Mouse (Mus musculus) cerebellum, postnatal 4 days (tissue): ENCODE data around the gene Fam180a.

Experiments used
- DNase-seq, 2 experiments: peaks; one replicate each; pipeline ENCODE4 v3.0.0; 2022; ENCODE audit warnings: low spot score in 2 of 2, mixed read lengths in 1 of 2

Gene Fam180a

DNA sequence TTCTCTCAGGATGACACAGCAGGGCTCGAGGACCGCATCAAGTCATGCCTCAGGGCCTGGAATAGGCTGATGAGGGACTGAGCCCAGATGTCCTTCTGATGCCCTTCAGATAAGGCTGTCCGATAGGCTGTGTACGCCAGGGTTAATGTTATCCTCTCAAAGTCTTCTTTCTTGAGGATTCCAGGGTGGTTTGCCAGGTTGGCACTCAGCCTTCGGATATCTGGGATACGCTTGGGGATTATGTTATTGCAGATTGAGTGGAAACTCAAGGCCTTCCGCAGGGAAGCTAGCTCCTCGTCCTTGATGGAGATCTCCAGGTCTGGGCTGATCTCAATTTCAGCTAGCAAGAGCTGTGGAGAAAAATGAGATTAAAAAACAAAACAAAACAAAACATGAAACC, 12.4 kb downstream of the Fam180a start:
- DNase-seq = no peak

DNA sequence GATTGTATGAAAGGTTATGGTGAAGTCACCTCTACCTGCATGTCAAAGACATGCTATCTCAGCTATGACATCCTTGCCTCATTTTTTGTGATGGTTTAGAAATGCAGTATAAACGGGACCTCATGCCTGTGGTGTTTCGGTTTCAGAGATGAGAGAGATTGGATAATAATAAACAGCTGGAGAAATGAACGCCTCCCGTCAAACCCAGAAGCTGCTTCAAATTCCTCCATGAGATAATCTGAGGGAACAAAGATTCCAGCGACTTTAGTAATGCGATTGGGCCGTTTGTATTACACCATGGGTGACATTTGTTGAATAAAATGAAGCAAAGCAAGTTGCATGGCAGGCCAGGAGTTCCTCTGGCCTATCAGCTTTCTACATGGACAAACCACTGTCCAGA, 16.5 kb downstream of the Fam180a start:
- no peak for DNase-seq

DNA sequence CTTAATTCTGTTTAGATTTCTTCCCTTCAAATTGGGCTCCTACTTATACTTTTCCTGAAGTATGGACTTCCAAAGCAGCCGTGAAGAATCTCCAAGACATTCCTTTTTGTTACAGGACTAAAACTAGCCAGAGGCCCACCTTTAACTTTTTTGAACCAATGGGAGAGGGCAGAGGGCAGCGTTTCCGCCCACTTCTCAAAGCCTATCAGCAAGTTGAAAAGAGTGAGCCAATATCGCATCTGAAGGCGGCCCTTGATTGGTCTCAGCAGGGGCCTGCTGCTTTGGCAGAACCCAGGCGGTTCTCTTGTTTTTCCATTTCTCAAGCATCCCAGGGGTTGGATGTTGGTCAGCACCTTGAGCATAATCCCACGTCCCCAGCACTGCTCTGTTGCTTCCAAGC, 17.9 kb downstream of the Fam180a start, which contains the start of gene Slc13a4:
Gene Slc13a4, minus strand, starts transcription at position 95 of the 400 bp plus-strand sequence.
- no peak for DNase-seq

DNA sequence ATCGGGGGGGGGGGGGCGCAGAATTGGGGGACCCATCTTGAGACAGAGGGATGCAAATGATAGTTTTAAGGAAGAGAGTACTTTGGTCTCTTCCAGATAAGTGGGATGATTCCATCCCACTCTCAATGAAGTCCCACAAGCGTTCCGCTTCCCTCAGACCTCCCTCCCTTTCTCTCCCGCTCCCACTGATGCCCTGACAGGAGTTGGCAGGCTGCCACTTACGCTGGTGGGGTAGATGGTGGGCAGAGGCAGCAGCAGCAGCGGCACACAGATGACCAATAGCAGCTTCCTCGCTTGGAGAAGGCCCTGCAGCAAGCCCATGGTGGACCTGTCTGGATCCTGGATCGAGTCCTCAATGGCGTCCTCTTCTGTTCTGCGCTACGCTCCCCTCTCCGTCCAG, 18.8 kb downstream of the Fam180a start:
- no peak for DNase-seq

DNA sequence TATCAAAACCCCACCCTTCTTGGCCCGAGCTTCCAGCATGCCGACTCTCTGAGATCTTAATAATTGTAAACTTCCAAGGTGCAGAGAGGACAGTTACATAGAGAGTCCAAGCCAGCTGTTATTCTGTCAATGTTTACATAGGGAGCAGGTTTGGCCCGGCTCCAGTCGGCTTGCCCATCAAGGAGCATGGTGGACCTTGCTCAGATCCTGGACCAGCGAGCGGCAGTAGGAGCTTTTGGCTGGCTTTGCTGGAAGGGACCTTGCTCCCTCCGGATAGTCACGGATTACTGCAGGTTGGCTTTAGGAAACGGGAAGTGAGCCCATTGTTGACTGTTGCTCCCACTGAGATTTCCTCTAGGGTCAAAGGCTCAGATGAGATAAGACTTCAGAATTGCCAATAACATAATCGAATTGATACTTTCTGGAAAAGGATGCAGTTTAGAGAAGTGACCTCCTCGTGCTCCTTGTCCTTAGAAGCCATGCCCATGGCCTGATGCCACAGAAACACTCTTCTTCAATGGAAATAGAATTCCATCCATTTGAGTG, 22.5 kb downstream of the Fam180a start:
- DNase-seq = no peak

DNA sequence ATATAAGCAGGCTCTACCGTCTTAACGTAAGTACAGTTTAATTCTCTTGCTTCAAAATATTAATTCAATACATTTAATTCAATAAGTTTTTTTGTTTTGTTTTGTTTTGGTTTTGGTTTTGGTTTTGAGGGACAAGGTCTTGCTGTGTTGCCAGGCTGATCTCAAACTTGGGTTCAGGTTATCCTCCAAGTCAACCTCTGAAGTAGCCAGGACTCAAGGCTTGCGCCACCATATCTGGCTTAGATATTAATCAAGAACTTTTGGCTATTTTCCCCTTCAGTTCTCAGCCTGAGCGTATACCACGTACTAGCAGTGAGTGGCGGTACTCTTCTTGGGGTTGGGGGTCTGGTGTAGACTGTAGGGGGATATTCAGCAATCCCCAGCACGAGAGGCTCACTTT, 23.4 kb downstream of the Fam180a start:
- DNase-seq = no peak

DNA sequence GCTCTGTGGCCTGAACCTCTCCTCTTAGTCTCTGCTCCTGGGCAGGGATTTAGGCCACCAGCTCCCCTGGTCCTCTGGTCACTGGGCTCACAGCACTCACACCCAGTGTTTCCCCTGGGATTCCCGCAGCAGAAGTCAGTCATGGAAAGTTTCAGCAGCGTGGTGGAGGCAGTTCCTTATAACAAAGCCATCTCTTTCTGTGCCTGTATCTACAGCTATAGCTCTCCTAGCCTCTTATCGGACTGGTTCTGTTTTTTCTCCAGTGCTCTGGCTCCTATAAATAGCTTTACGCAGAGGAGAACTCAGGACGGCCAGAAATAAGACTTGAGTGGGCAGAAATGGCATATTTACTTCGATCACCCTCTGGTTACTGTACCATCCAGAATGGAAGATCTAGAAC, 27.6 kb downstream of the Fam180a start:
- DNase-seq = no peak

DNA sequence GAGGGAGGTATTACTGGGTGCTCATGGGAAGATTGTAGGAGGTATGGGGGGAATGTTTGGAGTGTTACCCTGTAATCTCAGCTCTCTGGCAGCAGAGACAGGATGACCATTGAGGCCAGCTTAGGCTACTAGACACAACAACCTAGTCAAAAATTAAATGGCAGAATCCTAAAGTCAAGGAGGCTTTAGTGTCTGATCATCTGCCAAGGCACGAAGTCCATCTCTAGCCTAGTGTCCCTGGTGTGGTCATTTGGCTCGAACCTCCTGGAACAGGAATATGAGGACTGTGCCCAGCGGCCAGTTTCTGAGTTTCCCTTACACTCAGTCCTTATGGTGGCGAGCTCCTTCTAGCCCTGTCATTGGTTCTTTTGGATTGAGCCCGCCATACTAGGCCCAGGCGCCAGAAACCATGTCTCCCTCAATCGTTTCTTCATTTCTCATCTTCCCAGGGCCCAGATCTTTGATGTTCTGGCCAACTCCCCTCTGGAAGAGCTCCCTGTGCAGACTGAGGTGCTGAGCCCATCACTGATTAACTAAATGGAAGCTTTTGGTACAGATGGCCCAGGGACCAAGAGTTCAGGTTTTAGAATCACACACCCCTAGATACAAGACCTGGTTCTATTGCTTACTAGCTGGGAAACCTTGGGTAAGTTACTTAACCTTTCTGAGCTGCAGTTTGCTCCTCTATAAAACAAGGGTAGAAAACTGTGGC, 28.3 kb downstream of the Fam180a start:
- no peak for DNase-seq

DNA sequence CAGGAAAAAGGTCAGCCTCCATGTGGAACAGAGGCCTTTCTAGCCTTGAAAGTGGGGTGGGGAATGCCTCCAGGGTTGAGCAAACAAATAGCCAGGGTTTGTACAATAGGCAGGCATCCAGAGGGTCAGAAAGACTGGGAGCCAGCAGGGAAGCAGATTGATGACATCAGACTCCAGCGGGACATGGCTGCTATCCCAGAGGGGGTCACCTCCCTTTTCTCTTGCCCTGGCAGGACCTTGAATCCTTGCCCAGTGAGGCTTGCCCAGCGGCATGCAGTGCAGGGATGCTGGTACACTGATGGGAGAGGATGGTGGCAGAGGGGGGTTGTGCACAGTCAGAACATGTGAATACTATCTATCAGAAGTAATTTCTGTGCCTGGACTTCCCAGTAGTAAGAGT, 28.9 kb downstream of the Fam180a start:
- DNase-seq = no peak

DNA sequence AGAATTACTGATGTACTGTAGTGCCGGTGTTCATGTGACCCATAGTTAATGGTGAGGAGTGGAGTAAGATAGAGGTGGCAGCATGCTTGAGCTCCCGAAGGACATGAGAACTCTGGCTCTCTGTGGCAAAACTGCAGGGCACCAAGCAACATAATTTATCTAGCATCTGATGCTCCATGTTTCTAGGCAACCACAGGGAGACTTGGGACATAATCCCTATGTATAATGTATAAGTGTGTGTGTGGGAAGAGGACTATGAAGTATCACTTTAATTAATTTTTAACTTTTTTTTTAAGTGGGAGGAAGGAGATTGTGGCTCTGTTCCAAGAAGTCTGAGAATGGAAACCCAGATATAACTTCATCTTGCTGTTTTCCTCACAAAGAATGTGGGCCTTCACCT, 31.0 kb downstream of the Fam180a start:
- no peak for DNase-seq

DNA sequence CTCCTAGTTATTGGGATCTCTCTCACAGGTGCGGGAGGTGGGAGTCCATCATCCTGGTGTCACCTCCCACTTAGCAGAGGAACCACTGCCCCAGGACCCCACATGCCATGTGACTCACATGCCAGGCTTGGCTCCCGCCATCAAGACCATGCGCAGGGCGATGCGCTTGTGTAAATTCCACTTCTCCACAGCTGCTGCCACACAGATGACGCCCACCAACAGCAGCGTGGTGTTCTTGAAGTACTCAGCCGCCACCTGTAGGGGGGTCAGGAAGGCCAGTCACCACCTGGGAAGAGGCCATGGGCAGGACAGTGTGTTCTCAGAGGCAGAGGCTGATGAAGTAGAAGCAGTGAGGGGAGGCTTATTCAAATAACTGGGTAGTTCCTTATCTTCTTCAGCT, 36.3 kb downstream of the Fam180a start:
- no peak for DNase-seq

DNA sequence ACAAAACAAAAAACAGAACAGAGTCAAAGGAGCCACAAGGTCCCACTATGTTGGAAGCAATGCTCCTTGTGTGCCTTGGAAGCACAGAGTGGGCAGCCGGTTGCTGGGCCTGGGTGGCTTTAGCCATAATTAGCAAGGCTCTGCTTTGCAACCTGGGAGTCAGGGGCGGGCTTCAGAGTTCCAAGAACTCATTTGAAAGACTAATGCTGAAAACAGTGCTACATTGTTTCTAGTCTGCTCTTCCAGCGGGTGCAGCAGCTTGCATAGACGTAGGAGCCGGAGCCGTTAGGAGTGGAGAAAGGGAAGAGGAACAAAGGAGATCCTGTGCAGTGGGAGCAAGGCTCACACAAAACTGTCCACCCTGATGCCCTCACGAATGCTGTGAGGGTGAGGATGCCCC, 37.0 kb downstream of the Fam180a start:
- no peak for DNase-seq

DNA sequence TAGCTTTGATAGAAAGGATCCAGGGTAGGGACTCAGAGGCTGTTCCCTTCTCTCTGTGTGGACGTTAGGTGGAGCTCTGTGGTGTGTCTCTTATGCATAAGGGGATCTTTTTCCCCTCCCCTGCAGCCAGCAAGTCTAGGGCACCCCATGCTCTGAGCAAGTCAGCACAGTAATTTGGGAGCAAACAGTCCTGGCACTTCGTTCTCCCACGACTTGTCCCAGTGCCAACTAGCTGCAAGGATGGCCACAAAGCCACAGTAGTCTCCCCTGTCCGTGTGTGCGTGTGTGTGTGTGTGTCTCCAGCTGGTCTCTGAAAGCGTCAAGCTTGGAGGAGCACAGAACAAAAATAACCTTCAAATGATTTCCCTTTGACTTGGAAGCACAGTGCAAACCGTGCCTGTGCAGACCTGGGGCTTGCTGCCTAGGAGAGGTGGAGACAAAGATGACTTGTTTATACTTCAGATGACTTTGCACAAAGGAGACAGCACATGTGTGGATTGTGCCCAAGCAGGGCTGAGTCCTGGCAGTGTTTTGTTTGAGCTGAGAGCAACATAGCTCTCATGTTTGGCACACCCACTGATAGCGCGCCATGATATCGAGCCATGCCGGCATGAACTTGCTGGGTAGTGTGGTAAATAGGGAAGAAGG, 37.7 kb downstream of the Fam180a start:
- peak in 1 of 2 experiments; percentile 51 for DNase-seq

DNA sequence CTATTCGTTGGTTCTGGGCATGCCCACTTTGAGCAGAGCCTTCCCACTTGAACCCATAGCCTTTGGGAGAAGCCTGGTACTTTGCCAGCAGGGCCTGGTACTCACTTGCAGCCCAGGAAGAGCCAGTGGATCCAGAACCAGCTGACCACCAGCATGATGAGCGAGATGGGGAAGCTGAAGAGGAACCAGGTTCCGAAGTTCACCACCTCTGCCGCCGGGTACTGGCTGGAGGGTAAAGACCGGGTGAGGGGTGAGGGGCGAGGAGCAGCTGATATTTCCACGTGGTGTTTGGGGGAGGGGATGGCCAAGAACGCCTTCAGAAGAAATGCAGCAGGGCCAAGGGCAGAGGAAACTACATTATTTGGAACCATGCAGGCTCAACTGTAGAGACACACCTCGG, 46.6 kb downstream of the Fam180a start:
- no peak for DNase-seq

DNA sequence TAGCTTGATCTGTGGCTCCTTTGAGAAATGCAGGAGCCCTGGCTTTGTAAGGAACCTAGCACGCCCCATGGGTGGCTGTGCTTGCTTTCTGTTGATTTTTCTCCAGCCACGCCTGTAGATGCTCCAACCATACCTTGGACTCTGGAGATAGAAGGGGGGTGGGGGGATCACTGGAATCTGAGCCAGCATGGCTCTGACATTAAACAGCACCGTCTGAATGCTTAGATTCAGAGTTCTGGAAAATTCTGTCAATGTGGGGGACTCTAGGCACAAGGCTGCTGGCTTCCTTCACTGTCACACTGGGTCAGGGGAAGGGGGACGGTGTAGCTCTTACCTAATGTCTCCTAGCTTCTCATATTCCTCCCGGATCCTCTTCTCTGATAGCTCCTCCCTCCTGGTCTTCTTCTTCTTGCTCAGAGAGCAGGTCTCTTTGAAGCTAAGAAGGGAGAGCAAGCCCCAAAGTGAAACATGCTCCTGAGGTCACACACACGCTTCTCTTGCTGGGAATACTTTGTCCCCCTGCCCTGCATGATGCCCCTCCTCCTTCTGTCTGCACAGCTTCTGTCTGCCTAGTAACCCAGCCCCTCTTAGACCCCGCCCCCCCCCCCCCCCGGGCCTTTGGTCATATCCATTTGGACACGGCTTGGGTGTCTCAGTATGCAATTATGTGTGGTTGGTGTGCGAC, 47.9 kb downstream of the Fam180a start:
- no peak for DNase-seq

DNA sequence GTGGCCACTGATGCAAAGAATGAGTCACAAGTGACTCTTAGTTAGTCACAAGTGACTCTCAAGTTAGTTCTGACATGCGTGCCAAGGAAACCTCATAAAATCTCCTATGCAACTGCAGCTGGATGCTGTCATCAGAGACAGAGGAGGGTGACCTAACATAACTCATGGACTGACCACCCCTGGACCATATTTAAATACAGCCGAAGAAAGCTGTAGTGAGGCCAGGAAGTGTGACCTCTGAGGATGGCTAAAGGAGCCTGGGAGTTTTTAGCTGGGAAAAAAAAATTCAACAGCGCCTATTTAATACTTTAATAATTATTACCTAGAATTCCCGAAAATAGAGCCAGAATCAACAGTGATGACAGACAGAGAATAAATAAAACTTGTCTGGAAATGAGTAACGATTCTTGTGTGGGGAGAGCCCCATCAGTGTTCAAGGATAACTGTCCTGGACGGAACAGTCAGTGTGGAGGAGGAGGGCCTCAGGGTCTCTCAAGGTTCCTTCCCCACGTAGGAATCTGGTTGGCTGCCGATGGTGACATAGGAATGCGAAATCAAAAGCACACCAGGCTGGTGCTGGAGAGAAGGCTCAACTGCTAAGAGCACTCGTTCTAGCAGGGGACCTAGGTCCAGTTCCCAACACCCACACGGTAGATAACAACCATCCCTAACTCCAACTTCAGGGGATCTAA, 52.4 kb downstream of the Fam180a start:
- DNase-seq = no peak

DNA sequence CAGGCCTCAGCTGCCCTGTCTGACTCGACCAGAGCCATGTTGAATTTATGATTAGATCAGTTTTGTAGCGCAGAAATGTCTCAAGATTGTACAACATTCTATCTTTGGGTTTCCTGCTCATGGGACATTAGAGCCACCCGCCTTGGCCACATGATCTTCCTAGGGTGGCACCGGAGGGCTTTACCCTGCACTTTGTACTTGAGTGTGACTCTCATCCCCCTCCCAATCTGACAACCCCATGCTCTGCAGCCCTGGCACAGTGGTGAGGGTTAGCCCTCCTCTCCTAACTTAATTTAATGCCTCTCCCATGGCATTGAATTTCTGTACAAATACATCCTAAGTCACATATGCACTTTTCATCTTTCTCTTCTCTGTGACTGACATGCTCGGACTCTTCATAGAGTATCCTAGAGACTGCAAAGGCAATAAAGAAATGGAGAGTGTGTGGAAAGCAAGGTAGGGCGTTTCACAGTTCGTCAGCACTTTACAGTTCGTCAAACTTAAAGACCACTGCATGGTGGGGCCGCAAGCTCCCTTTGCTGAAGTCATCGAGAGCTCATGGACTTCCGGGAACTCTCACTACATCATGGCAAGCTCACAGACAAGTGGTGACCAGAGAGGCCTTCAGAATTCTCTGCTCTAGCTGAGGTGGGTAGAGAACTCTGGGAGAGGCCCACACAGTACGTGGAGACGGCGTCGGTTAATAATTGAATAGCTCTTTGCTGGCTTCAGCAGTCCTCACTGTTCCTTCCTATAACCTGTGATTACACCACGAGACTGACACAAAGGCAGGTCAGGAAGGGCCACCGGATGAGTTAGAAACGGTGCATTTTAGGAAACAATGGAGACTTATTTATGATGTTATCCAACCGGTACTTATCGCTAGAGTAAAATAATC, 53.8 kb downstream of the Fam180a start:
- no peak for DNase-seq

DNA sequence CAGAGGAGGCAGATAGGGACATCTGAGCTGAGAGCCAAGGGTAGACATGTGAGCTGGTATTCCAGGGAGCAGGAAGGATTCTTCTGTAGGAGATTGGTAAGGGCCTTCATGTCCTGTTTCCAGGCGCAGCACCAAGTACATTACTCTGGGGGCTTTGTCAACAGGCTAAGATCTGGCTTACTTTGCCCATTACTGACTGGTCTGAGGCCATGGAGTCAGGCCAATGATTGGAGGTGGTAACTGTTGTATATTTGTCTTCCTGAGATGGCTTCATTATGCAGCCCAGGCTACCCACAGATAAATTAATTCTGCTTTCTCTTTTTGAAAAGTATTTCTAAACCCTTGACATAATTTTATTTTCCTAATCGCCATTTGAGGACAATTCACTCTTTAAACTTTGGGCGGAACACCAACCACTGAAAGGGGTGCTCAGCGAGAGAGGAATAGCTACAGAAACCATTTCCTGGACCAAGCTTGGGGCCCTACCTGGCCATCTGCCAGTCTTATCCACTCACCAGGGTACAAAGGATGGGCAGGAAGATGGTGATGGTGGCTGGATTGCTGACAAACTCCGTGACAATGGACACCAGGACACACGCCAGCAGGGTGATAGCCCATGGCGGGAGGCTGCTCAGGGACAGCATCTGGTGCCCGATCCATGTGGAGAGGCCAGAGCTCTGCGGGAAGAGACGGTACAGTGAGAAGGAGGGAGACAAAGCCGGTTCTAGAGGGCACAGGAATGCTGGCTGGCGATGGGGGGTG, 54.7 kb downstream of the Fam180a start:
- peak in 1 of 2 experiments; percentile 36 for DNase-seq

DNA sequence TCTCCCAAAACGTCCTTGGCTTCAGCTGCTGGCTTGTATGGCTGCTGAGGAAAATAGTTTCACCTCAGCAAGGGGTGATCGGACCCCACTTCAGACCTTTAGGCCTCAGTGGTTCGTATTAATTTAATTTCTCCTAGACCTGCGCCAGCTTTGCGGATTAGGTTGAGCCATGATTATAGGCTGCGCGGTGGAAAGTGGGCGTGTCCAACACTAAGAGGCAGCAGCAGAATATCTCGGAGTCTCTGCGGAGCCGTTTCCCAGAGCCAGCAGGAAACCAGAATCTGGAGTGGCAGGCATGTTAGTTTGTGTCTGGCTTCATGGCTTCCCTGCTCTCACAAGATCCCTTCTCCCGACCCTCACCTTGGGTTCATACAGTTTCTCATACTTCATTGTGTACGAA, 56.3 kb downstream of the Fam180a start:
- DNase-seq = no peak

DNA sequence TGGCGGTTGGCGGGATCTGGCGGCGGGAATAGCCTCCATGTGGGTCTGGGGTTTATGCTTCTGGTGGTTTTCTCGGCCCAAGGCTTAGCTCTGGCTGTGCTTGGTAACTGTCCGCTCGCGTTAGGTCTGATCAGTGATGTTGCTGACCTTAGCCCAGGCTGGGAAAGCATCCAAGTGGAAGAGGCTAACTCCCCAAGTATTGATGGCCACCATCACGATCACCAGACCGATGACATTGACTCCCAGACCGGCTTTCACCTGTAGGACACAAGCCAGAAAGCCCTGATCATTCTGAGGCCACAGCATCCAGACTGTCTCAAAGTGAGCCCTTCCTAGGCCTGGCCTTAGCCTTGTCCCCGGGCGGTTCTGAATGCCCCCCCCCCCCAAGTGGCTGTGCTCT, 57.2 kb downstream of the Fam180a start:
- DNase-seq = no peak
